Mouse (Mus musculus) lung, adult 2 months (tissue): ENCODE measurements around the gene Pdk1.

ENCODE experiments used
- CTCF ChIP-seq: fragments of 200-500 bp; IDR thresholded peaks from 2 replicates; pipeline ENCODE4 v1.5.1; 2011; ENCODE audit warnings: mild to moderate bottlenecking, low read length, control low read depth; ENCODE audit not compliant: insufficient read depth
- POLR2A ChIP-seq: fragments of 200-500 bp; IDR thresholded peaks from 2 replicates; pipeline ENCODE4 v1.6.1; 2011; ENCODE audit warnings: low read depth, mild to moderate bottlenecking, control low read depth, low read length, borderline replicate concordance; ENCODE audit errors: extremely low read depth

DNA sequence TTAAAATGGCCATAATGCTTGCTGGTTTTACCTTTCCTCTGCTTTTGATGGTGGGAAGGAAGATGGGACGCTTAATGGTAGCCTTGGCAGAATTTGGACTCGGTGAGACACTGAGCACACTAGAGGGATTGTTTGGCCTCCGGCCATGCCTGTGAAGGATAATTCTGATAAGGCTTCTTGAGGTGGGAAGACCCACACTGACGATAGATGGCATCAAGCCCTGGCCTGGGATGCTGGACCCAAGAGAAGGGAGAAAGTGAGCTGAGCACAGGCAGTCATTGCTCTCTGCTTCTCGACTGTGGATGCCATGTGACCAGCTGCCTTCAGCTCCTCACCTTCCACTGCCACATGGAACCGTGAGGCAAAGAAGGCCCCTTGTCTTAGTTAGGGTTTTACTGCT is 28.1 kb upstream of the Pdk1 start:
- TF ChIP-seq CTCF (no peak), POLR2A (no peak)
